Mouse (Mus musculus): ENCODE data around the gene Sin3b.
A peak's percentile ranks its signal among the peaks of the same experiment; 100 is the strongest.
"Not testable (repeated sequence)": the region's sequence is repeated elsewhere in the genome, so short reads cannot be mapped to it uniquely, and the experiment has no call there.

Gene Sin3b

GRCm38 (mm10) chr8:72722769-72723650, at the start of gene Sin3b:
TSS of gene Sin3b (plus strand) at chr8:72723285.
- peak; percentile 90 to 94 for DNase-seq (ENCODE audit: low read depth in 1 of 2, low spot score in 2 of 2)

- no peak for DNase-seq (ENCODE audit: low read depth in 1 of 2, low spot score in 2 of 2)
These were observed 48.9 kb upstream of the Sin3b start for GRCm38 (mm10) chr8:72674184-72674583.

- DNase-seq (ENCODE audit: low read depth in 1 of 2, low spot score in 2 of 2): no peak
These were observed 46.6 kb upstream of the Sin3b start for GRCm38 (mm10) chr8:72676436-72676835.

GRCm38 (mm10) chr8:72676844-72677243, 46.2 kb upstream of the Sin3b start:
- not testable (repeated sequence) for DNase-seq (ENCODE audit: low read depth in 1 of 2, low spot score in 2 of 2)

GRCm38 (mm10) chr8:72677331-72677730, 45.8 kb upstream of the Sin3b start:
- no peak for DNase-seq (ENCODE audit: low read depth in 1 of 2, low spot score in 2 of 2)

GRCm38 (mm10) chr8:72680133-72680532, 43.0 kb upstream of the Sin3b start:
- peak in 1 of 2 experiments; percentile 19 for DNase-seq (ENCODE audit: low read depth in 1 of 2, low spot score in 2 of 2)

- no peak for DNase-seq (ENCODE audit: low read depth in 1 of 2, low spot score in 2 of 2)
These were observed 40.9 kb upstream of the Sin3b start for GRCm38 (mm10) chr8:72682051-72682687.

GRCm38 (mm10) chr8:72683010-72683521, 40.0 kb upstream of the Sin3b start:
- DNase-seq (ENCODE audit: low read depth in 1 of 2, low spot score in 2 of 2): no peak

- DNase-seq (ENCODE audit: low read depth in 1 of 2, low spot score in 2 of 2): not testable (repeated sequence)
These were observed 39.4 kb upstream of the Sin3b start for GRCm38 (mm10) chr8:72683572-72684099.

GRCm38 (mm10) chr8:72698349-72698926, 24.6 kb upstream of the Sin3b start:
- no peak for DNase-seq (ENCODE audit: low read depth in 1 of 2, low spot score in 2 of 2)

GRCm38 (mm10) chr8:72712569-72712968, 10.5 kb upstream of the Sin3b start:
- peak in 1 of 2 experiments; percentile 9 for DNase-seq (ENCODE audit: low read depth in 1 of 2, low spot score in 2 of 2)

GRCm38 (mm10) chr8:72716594-72716993, 6.5 kb upstream of the Sin3b start:
- no peak for DNase-seq (ENCODE audit: low read depth in 1 of 2, low spot score in 2 of 2)

- no peak for DNase-seq (ENCODE audit: low read depth in 1 of 2, low spot score in 2 of 2)
These were observed 2.5 kb upstream of the Sin3b start for GRCm38 (mm10) chr8:72720541-72720940.

- DNase-seq (ENCODE audit: low read depth in 1 of 2, low spot score in 2 of 2): no peak
These were observed 541 bp downstream of the Sin3b start for GRCm38 (mm10) chr8:72723651-72724001.

GRCm38 (mm10) chr8:72728636-72729035, 5.6 kb downstream of the Sin3b start:
- no peak for DNase-seq (ENCODE audit: low read depth in 1 of 2, low spot score in 2 of 2)

- no peak for DNase-seq (ENCODE audit: low read depth in 1 of 2, low spot score in 2 of 2)
These were observed 11.9 kb downstream of the Sin3b start for GRCm38 (mm10) chr8:72735001-72735400.

GRCm38 (mm10) chr8:72736868-72737267, 13.8 kb downstream of the Sin3b start:
- no peak for DNase-seq (ENCODE audit: low read depth in 1 of 2, low spot score in 2 of 2)

GRCm38 (mm10) chr8:72746061-72746460, 23.0 kb downstream of the Sin3b start:
- no peak for DNase-seq (ENCODE audit: low read depth in 1 of 2, low spot score in 2 of 2)

- no peak for DNase-seq (ENCODE audit: low read depth in 1 of 2, low spot score in 2 of 2)
These were observed 26.8 kb downstream of the Sin3b start for GRCm38 (mm10) chr8:72749846-72750245.

GRCm38 (mm10) chr8:72750266-72750665, 27.2 kb downstream of the Sin3b start:
- no peak for DNase-seq (ENCODE audit: low read depth in 1 of 2, low spot score in 2 of 2)

GRCm38 (mm10) chr8:72751126-72751525, 28.0 kb downstream of the Sin3b start:
- DNase-seq (ENCODE audit: low read depth in 1 of 2, low spot score in 2 of 2): no peak

GRCm38 (mm10) chr8:72752289-72752688, 29.2 kb downstream of the Sin3b start:
- DNase-seq (ENCODE audit: low read depth in 1 of 2, low spot score in 2 of 2): no peak

Measured in monocyte, adult 2 months (primary cell).